Mouse (Mus musculus): Measurements from ENCODE around the gene 1700066M21Rik. TPM values are rescaled to one million over a fixed set of nuclear protein-coding genes. Genes with fewer than 3 reads are reported as not detected.

The 1700066M21Rik gene
- total RNA-seq (2023), result 1 to 10 TPM; 6.4 to 7.4 TPM

DNA sequence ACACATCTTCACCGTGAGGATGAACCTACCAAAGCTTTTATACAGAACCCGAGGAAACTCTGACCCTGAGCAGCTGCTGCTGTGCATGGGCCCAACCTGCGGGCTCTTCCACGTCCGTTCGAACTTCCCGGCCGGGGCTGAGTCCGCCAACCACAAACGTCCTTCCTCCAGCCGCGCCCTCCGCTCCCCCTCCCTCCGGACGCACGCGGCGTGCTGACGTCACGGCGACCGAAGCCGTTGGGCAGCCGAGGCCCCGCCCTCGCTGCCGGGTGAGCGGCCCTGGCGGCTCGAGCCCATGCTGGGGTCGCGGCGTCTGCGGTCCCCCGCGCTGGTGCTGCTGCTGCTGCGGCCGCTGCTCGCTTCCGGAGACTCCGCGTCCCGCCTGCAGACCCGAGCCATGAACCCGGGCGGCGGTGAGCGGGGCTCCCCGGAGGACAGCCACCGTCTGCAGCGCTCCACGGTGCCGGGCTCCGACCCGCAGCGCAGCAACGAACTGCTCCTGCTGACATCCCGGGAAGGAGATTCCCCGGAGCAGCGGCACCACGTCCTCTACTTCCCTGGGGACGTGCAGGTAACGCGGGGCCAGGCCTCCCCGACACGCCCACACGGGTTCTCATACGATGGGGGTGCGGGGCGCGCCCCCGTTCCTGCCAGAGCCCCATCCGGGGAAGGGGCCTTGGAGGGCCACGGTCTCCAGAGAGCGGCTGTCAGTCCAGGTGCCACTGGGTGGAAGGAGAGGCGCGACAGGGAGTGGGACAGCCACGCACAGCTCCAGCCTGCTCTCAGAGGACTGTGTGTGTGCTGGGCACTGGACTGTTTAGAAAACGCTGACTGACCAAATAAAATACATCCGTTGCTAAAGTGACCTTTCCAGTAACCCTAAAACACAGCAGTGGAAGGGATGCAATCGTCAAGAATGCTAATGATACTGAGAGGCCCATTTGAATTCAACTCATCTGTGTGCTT is at the start of gene 1700066M21Rik:
1700066M21Rik (plus strand) TSS at position 245 of the 966 bp plus-strand sequence.

DNA sequence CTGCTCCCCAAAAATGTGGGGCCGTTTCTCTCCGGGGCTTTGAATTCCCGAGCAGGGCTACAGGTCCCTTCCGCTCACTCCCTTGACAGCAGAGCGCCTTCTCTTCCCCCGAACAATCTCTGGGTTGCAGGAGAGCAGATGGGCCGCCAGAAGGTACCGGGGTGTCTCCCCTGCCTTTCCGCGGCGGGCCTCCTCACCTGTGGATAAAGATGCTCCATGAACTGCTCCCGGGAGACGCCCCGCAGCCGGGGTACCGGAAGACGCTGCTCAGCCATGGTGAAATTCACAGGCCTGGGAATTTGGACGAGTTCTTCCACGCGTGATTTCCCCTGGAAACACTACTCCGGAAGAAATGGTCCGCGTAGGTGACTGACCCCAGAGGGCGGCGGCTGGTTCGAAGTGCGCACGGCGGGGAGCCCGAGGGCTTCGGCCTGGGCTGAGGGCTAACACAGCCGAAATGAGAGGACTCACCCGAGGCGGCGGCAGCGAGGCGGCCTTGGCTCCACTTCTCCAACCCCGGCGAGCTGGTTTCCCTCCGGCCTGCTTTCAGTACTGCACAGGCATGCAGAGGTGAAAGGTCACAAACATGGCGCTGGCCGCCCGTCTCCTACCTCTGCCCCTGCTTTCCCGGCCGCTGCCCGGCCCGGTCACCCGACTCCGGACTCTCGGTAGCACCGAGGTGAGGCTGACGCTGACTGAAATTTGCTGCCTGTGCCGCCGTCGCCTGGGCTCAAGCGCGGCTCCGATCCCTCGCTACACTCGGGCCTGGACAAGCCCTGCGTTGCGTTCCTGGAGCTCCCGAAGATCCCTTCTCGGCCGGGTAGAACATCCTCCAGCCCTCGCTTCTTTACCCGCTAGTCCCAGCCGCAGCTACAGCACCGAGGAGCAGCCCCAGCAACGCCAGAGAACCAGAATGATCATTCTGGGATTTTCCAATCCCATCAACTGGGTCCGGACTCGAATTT is 29.0 kb downstream of the 1700066M21Rik start, which contains the start of the genes Maip1 and Tyw5:
Maip1 (plus strand) TSS at position 142 of the 965 bp plus-strand sequence.
Tyw5 (minus strand) TSS at position 915 of the 965 bp plus-strand sequence.

Other genes starting within 250 kb of the 1700066M21Rik start
- gene Maip1, start 28.7 kb downstream of the 1700066M21Rik start, total RNA-seq (2023), result 10 to 100 TPM; 13.1 to 14.6 TPM
- gene Tyw5, start 29.5 kb downstream of the 1700066M21Rik start, total RNA-seq (2023), result 10 to 100 TPM; 29.4 to 33.3 TPM